Mouse (Mus musculus): ENCODE results near the gene Nrap. TPM values are rescaled to one million over a fixed set of nuclear protein-coding genes. Genes with fewer than 3 reads are reported as not detected.
"Not testable (repeated sequence)": the region's sequence is repeated elsewhere in the genome, so short reads cannot be mapped to it uniquely, and the experiment has no call there.

The Nrap gene
- polyA plus RNA-seq, 1 experiment from 2014 or later, result 0.20 TPM

- H3K36me3 ChIP-seq, result no peaks in the 10 kb centered on the region
- H3K4me2 ChIP-seq (replicated peaks), result no peak overlapping the region
- no peak overlapping the region for H3K4me3 ChIP-seq (replicated peaks)
- ATAC-seq, result no peak
- H3K9ac ChIP-seq, result no peak overlapping the region
- H3K27me3 ChIP-seq (replicated peaks), result no peaks in the 10 kb centered on the region
- H3K4me1 ChIP-seq (replicated peaks), result 0 out of 2 replicates have a peak, but pooled peaks cover 3% of the 10 kb centered on the region
- 84% methylated on average over 5 of the region's 5 CpGs for WGBS
- H3K27ac ChIP-seq, result no peak overlapping the region
- H3K9me3 ChIP-seq, result no peaks in the 10 kb centered on the region
Measured at GRCm38 (mm10) chr19:56373246-56373645, 16.6 kb downstream of the Nrap start.

- WGBS, result 80% methylated on average over 7 of the region's 7 CpGs
- Histone ChIP-seq H3K36me3 (no peaks in the 10 kb centered on the region), H3K27me3 (replicated peaks) (no peaks in the 10 kb centered on the region), H3K4me3 (replicated peaks) (no peak overlapping the region), H3K4me1 (replicated peaks) (0 out of 2 replicates have a peak, but pooled peaks cover 3% of the 10 kb centered on the region), H3K9ac (no peak overlapping the region), H3K9me3 (no peaks in the 10 kb centered on the region), H3K27ac (no peak overlapping the region), H3K4me2 (replicated peaks) (no peak overlapping the region)
- ATAC-seq, result no peak
Measured at GRCm38 (mm10) chr19:56372226-56372625, 17.6 kb downstream of the Nrap start.

- Histone ChIP-seq H3K27ac (no peak overlapping the region), H3K36me3 (no peaks in the 10 kb centered on the region), H3K4me3 (replicated peaks) (no peak overlapping the region), H3K27me3 (replicated peaks) (no peaks in the 10 kb centered on the region), H3K4me2 (replicated peaks) (no peak overlapping the region), H3K9ac (no peak overlapping the region), H3K9me3 (no peaks in the 10 kb centered on the region), H3K4me1 (replicated peaks) (0 out of 2 replicates have a peak, but pooled peaks cover 5% of the 10 kb centered on the region)
- 74% methylated on average over 6 of the region's 6 CpGs for WGBS
- peak; percentile 53 for ATAC-seq
Measured at GRCm38 (mm10) chr19:56370389-56371150, 19.3 kb downstream of the Nrap start.

- WGBS, result 86% methylated on average over 7 of the region's 7 CpGs
Measured at GRCm38 (mm10) chr19:56368912-56369311, 20.9 kb downstream of the Nrap start.

GRCm38 (mm10) chr19:56367778-56368177 is 22.1 kb downstream of the Nrap start:
- Histone ChIP-seq H3K4me1 (replicated peaks) (peaks cover 11% of the 10 kb centered on the region; the same call in 1 of the 2 replicates), H3K4me2 (replicated peaks) (no peak overlapping the region)
- 51% methylated on average over 7 of the region's 7 CpGs for WGBS

More at GRCm38 (mm10) chr19:56368912-56369311, 20.9 kb downstream of the Nrap start:
- Histone ChIP-seq H3K9me3 (no peaks in the 10 kb centered on the region), H3K4me3 (replicated peaks) (no peak overlapping the region), H3K9ac (no peak overlapping the region), H3K4me2 (replicated peaks) (no peak overlapping the region), H3K4me1 (replicated peaks) (peaks cover 5% of the 10 kb centered on the region; the same call in 1 of the 2 replicates), H3K27me3 (replicated peaks) (no peaks in the 10 kb centered on the region), H3K27ac (no peak overlapping the region), H3K36me3 (no peaks in the 10 kb centered on the region)
- ATAC-seq, result no peak

GRCm38 (mm10) chr19:56366625-56367024 is 23.2 kb downstream of the Nrap start:
- Histone ChIP-seq H3K27ac (0 out of 2 replicates have a peak overlapping the region, but pooled peaks have one; percentile 32), H3K36me3 (no peaks in the 10 kb centered on the region), H3K27me3 (replicated peaks) (no peaks in the 10 kb centered on the region), H3K4me1 (replicated peaks) (peaks cover 11% of the 10 kb centered on the region; the same call in 1 of the 2 replicates), H3K9ac (no peak overlapping the region), H3K4me3 (replicated peaks) (no peak overlapping the region), H3K4me2 (replicated peaks) (no peak overlapping the region), H3K9me3 (no peaks in the 10 kb centered on the region)
- WGBS, result 60% methylated on average over 9 of the region's 9 CpGs
- ATAC-seq, result no peak

More at GRCm38 (mm10) chr19:56367778-56368177, 22.1 kb downstream of the Nrap start:
- Histone ChIP-seq H3K36me3 (no peaks in the 10 kb centered on the region), H3K9ac (no peak overlapping the region), H3K27me3 (replicated peaks) (no peaks in the 10 kb centered on the region), H3K27ac (no peak overlapping the region), H3K9me3 (no peaks in the 10 kb centered on the region), H3K4me3 (replicated peaks) (no peak overlapping the region)
- ATAC-seq, result peak; percentile 51; the same call in 1 of the 2 replicates

- Histone ChIP-seq H3K4me3 (replicated peaks) (no peak overlapping the region), H3K36me3 (no peaks in the 10 kb centered on the region), H3K4me2 (replicated peaks) (no peak overlapping the region), H3K27ac (0 out of 2 replicates have a peak overlapping the region, but pooled peaks have one; percentile 32), H3K9ac (no peak overlapping the region), H3K9me3 (no peaks in the 10 kb centered on the region), H3K4me1 (replicated peaks) (peaks cover 11% of the 10 kb centered on the region; the same call in 1 of the 2 replicates), H3K27me3 (replicated peaks) (no peaks in the 10 kb centered on the region)
- ATAC-seq, result no peak
- WGBS, result 86% methylated on average over 11 of the region's 11 CpGs
Measured at GRCm38 (mm10) chr19:56366168-56366567, 23.7 kb downstream of the Nrap start.

- WGBS, result 44% methylated on average over 8 of the region's 8 CpGs
- no peak for ATAC-seq
- no peaks in the 10 kb centered on the region for H3K27me3 ChIP-seq (replicated peaks)
- H3K9me3 ChIP-seq, result no peaks in the 10 kb centered on the region
- no peak overlapping the region for H3K27ac ChIP-seq
- H3K4me3 ChIP-seq (replicated peaks), result no peak overlapping the region
- no peaks in the 10 kb centered on the region for H3K36me3 ChIP-seq
- H3K9ac ChIP-seq, result no peak overlapping the region
- H3K4me2 ChIP-seq (replicated peaks), result no peak overlapping the region
- H3K4me1 ChIP-seq (replicated peaks), result peaks cover 8% of the 10 kb centered on the region; the same call in 1 of the 2 replicates
Measured at GRCm38 (mm10) chr19:56364563-56364962, 25.3 kb downstream of the Nrap start.

- no peaks in the 10 kb centered on the region for H3K27me3 ChIP-seq (replicated peaks)
- WGBS, result 41% methylated on average over 15 of the region's 15 CpGs
- no peaks in the 10 kb centered on the region for H3K9me3 ChIP-seq
- H3K9ac ChIP-seq, result no peak overlapping the region
- H3K4me3 ChIP-seq (replicated peaks), result no peak overlapping the region
- no peak overlapping the region for H3K4me2 ChIP-seq (replicated peaks)
- H3K4me1 ChIP-seq (replicated peaks), result peaks cover 8% of the 10 kb centered on the region; the same call in 1 of the 2 replicates
- H3K36me3 ChIP-seq, result no peaks in the 10 kb centered on the region
- no peak overlapping the region for H3K27ac ChIP-seq
- no peak for ATAC-seq
Measured at GRCm38 (mm10) chr19:56363721-56364460, 25.9 kb downstream of the Nrap start.

- Histone ChIP-seq H3K36me3 (no peaks in the 10 kb centered on the region), H3K9ac (no peak overlapping the region), H3K4me1 (replicated peaks) (peaks cover 13% of the 10 kb centered on the region), H3K4me2 (replicated peaks) (no peak overlapping the region), H3K27ac (no peak overlapping the region), H3K9me3 (no peaks in the 10 kb centered on the region), H3K27me3 (replicated peaks) (no peaks in the 10 kb centered on the region), H3K4me3 (replicated peaks) (no peak overlapping the region)
- WGBS, result 76% methylated on average over 2 of the region's 2 CpGs
- ATAC-seq, result no peak
Measured at GRCm38 (mm10) chr19:56358890-56359289, 30.9 kb downstream of the Nrap start.

GRCm38 (mm10) chr19:56357374-56357708 is 32.5 kb downstream of the Nrap start:
- WGBS, result 80% methylated on average over 2 of the region's 2 CpGs
- not testable (repeated sequence) for H3K27me3 ChIP-seq (replicated peaks); H3K36me3 ChIP-seq; H3K9me3 ChIP-seq; H3K4me1 ChIP-seq (replicated peaks); H3K4me3 ChIP-seq (replicated peaks)
- H3K27ac ChIP-seq, result 0 out of 2 replicates have a peak overlapping the region, but pooled peaks have one; percentile 34
- peak; percentile 9; the same call in 1 of the 2 replicates for ATAC-seq
- peak overlapping the region; percentile 53 for H3K4me2 ChIP-seq (replicated peaks)
- H3K9ac ChIP-seq, result 0 out of 2 replicates have a peak overlapping the region, but pooled peaks have one; percentile 3
